Mouse (Mus musculus): ENCODE data around the gene Tecpr1.
A peak's percentile ranks its signal among the peaks of the same experiment; 100 is the strongest.

GRCm38 (mm10) chr5:144267535-144268241, 44.3 kb upstream of the Tecpr1 start:
- TF ChIP-seq CTCF (IDR thresholded peaks at IDR 0.05; ENCODE audit: low read depth, low read length) (peak; percentile 11; the same call in 1 of the 2 replicates), GATA1 (IDR thresholded peaks at IDR 0.05; ENCODE audit: borderline replicate concordance, low read length) (no peak), TAL1 (conservative IDR thresholded peaks at IDR 0.05; ENCODE audit: low read depth, low read length) (no peak), GATA2 (IDR thresholded peaks at IDR 0.05; ENCODE audit: borderline replicate concordance, low read depth, low read length) (no peak)
